Mouse (Mus musculus): ENCODE data around the gene Adamts8. TPM values are rescaled to one million over a fixed set of nuclear protein-coding genes. Genes with fewer than 3 reads are reported as not detected.

Adamts8 gene
- total and polyA plus RNA-seq, 2 experiments from 2014 or later: 1.7 to 3.3 TPM

GRCm38 (mm10) chr9:30905861-30906260 is 36.5 kb upstream of the Adamts8 start:
- Histone ChIP-seq H3K4me2 (ENCODE audit: low read depth, low read length) (no peak overlapping the region), H3K4me1 (ENCODE audit: insufficient read depth, low read length) (no peaks in the 10 kb centered on the region; the same call in 1 of the 2 replicates), H3K36me3 (ENCODE audit: insufficient read depth, low read length) (peaks cover 16% of the 10 kb centered on the region), H3K27me3 (ENCODE audit: insufficient read depth, low read length) (no peaks in the 10 kb centered on the region), H3K4me3 (ENCODE audit: low read length) (no peak overlapping the region), H3K9ac (replicated peaks; ENCODE audit: low read length) (no peak overlapping the region), H3K27ac (no peak overlapping the region), H3K9me3 (ENCODE audit: low read length) (no peaks in the 10 kb centered on the region)
- TF ChIP-seq CTCF (IDR thresholded peaks at IDR 0.05; ENCODE audit: low read depth): no peak
- DNase-seq (ENCODE audit: low spot score): no peak
- WGBS: 87% methylated on average over 10 of the region's 10 CpGs
- ATAC-seq: no peak

GRCm38 (mm10) chr9:30906426-30906825 is 35.9 kb upstream of the Adamts8 start:
- no peaks in the 10 kb centered on the region; the same call in 1 of the 2 replicates for H3K4me1 ChIP-seq (ENCODE audit: insufficient read depth, low read length)
- no peak overlapping the region for H3K27ac ChIP-seq
- no peak for TF ChIP-seq CTCF (IDR thresholded peaks at IDR 0.05; ENCODE audit: low read depth)
- no peaks in the 10 kb centered on the region for H3K9me3 ChIP-seq (ENCODE audit: low read length)
- ATAC-seq: no peak
- H3K4me3 ChIP-seq (ENCODE audit: low read length): no peak overlapping the region
- H3K4me2 ChIP-seq (ENCODE audit: low read depth, low read length): no peak overlapping the region
- H3K27me3 ChIP-seq (ENCODE audit: insufficient read depth, low read length): no peaks in the 10 kb centered on the region
- 89% methylated on average over 4 of the region's 4 CpGs for WGBS
- H3K9ac ChIP-seq (replicated peaks; ENCODE audit: low read length): no peak overlapping the region
- H3K36me3 ChIP-seq (ENCODE audit: insufficient read depth, low read length): peaks cover 11% of the 10 kb centered on the region
- no peak for DNase-seq (ENCODE audit: low spot score)

GRCm38 (mm10) chr9:30907677-30908295 is 34.6 kb upstream of the Adamts8 start:
- no peak for DNase-seq (ENCODE audit: low spot score)
- no peaks in the 10 kb centered on the region for H3K27me3 ChIP-seq (ENCODE audit: insufficient read depth, low read length)
- no peak for ATAC-seq
- 41% methylated on average over 5 of the region's 5 CpGs for WGBS
- H3K9me3 ChIP-seq (ENCODE audit: low read length): no peaks in the 10 kb centered on the region
- H3K4me2 ChIP-seq (ENCODE audit: low read depth, low read length): no peak overlapping the region
- H3K36me3 ChIP-seq (ENCODE audit: insufficient read depth, low read length): no peaks in the 10 kb centered on the region
- H3K4me1 ChIP-seq (ENCODE audit: insufficient read depth, low read length): no peaks in the 10 kb centered on the region; the same call in 1 of the 2 replicates
- no peak for TF ChIP-seq CTCF (IDR thresholded peaks at IDR 0.05; ENCODE audit: low read depth)
- no peak overlapping the region for H3K27ac ChIP-seq
- no peak overlapping the region for H3K9ac ChIP-seq (replicated peaks; ENCODE audit: low read length)
- no peak overlapping the region for H3K4me3 ChIP-seq (ENCODE audit: low read length)

- Histone ChIP-seq H3K4me2 (ENCODE audit: low read depth, low read length) (no peak overlapping the region), H3K9me3 (ENCODE audit: low read length) (no peaks in the 10 kb centered on the region), H3K27me3 (ENCODE audit: insufficient read depth, low read length) (no peaks in the 10 kb centered on the region), H3K36me3 (ENCODE audit: insufficient read depth, low read length) (no peaks in the 10 kb centered on the region), H3K9ac (replicated peaks; ENCODE audit: low read length) (no peak overlapping the region), H3K27ac (no peak overlapping the region), H3K4me1 (ENCODE audit: insufficient read depth, low read length) (no peaks in the 10 kb centered on the region; the same call in 1 of the 2 replicates), H3K4me3 (ENCODE audit: low read length) (no peak overlapping the region)
- DNase-seq (ENCODE audit: low spot score) (no peak), ATAC-seq (no peak)
- 89% methylated on average over 5 of the region's 5 CpGs for WGBS
- TF ChIP-seq CTCF (IDR thresholded peaks at IDR 0.05; ENCODE audit: low read depth): no peak
Observed at GRCm38 (mm10) chr9:30908296-30908690, 34.1 kb upstream of the Adamts8 start.

GRCm38 (mm10) chr9:30908973-30909372 is 33.4 kb upstream of the Adamts8 start:
- no peaks in the 10 kb centered on the region; the same call in 1 of the 2 replicates for H3K4me1 ChIP-seq (ENCODE audit: insufficient read depth, low read length)

GRCm38 (mm10) chr9:30910491-30910890 is 31.9 kb upstream of the Adamts8 start:
- Histone ChIP-seq H3K4me3 (ENCODE audit: low read length) (no peak overlapping the region), H3K4me1 (ENCODE audit: insufficient read depth, low read length) (no peaks in the 10 kb centered on the region; the same call in 1 of the 2 replicates), H3K9me3 (ENCODE audit: low read length) (no peaks in the 10 kb centered on the region), H3K27ac (no peak overlapping the region), H3K4me2 (ENCODE audit: low read depth, low read length) (no peak overlapping the region), H3K9ac (replicated peaks; ENCODE audit: low read length) (no peak overlapping the region), H3K36me3 (ENCODE audit: insufficient read depth, low read length) (no peaks in the 10 kb centered on the region), H3K27me3 (ENCODE audit: insufficient read depth, low read length) (no peaks in the 10 kb centered on the region)
- ATAC-seq: no peak
- 57% methylated on average over 5 of the region's 5 CpGs for WGBS
- DNase-seq (ENCODE audit: low spot score): no peak
- TF ChIP-seq CTCF (IDR thresholded peaks at IDR 0.05; ENCODE audit: low read depth): no peak

More at GRCm38 (mm10) chr9:30908973-30909372, 33.4 kb upstream of the Adamts8 start:
- H3K36me3 ChIP-seq (ENCODE audit: insufficient read depth, low read length): no peaks in the 10 kb centered on the region
- H3K9me3 ChIP-seq (ENCODE audit: low read length): no peaks in the 10 kb centered on the region
- no peak overlapping the region for H3K4me3 ChIP-seq (ENCODE audit: low read length)
- no peak for ATAC-seq
- WGBS: 76% methylated on average over 5 of the region's 5 CpGs
- no peak overlapping the region for H3K27ac ChIP-seq
- DNase-seq (ENCODE audit: low spot score): no peak
- H3K4me2 ChIP-seq (ENCODE audit: low read depth, low read length): no peak overlapping the region
- TF ChIP-seq CTCF (IDR thresholded peaks at IDR 0.05; ENCODE audit: low read depth): no peak
- no peaks in the 10 kb centered on the region for H3K27me3 ChIP-seq (ENCODE audit: insufficient read depth, low read length)
- no peak overlapping the region for H3K9ac ChIP-seq (replicated peaks; ENCODE audit: low read length)

- H3K4me3 ChIP-seq (ENCODE audit: low read length): no peak overlapping the region
- no peak overlapping the region for H3K9ac ChIP-seq (replicated peaks; ENCODE audit: low read length)
- 75% methylated on average over 3 of the region's 3 CpGs for WGBS
- TF ChIP-seq CTCF (IDR thresholded peaks at IDR 0.05; ENCODE audit: low read depth): no peak
- DNase-seq (ENCODE audit: low spot score): no peak
- H3K9me3 ChIP-seq (ENCODE audit: low read length): no peaks in the 10 kb centered on the region
- ATAC-seq: no peak
- H3K27ac ChIP-seq: no peak overlapping the region
- H3K36me3 ChIP-seq (ENCODE audit: insufficient read depth, low read length): no peaks in the 10 kb centered on the region
- no peaks in the 10 kb centered on the region for H3K27me3 ChIP-seq (ENCODE audit: insufficient read depth, low read length)
- no peaks in the 10 kb centered on the region; the same call in 1 of the 2 replicates for H3K4me1 ChIP-seq (ENCODE audit: insufficient read depth, low read length)
- no peak overlapping the region for H3K4me2 ChIP-seq (ENCODE audit: low read depth, low read length)
Observed at GRCm38 (mm10) chr9:30912161-30912560, 30.2 kb upstream of the Adamts8 start.

All from hindbrain, postnatal 0 days (tissue).